Mouse (Mus musculus): ENCODE measurements around the gene Tmem79. TPM values are rescaled to one million over a fixed set of nuclear protein-coding genes. Genes with fewer than 3 reads are reported as not detected.
A peak's percentile ranks its signal among the peaks of the same experiment; 100 is the strongest.
"Not testable (repeated sequence)": the region's sequence is repeated elsewhere in the genome, so short reads cannot be mapped to it uniquely, and the experiment has no call there.

Tmem79 gene
- polyA plus RNA-seq, 1 experiment from 2014 or later = 1.6 TPM

GRCm38 (mm10) chr3:88366830-88367428 is 31.0 kb upstream of the Tmem79 start:
- WGBS = 7% methylated on average over 22 of the region's 22 CpGs
- not testable (repeated sequence) for H3K9ac ChIP-seq, H3K4me1 ChIP-seq, H3K27ac ChIP-seq, H3K36me3 ChIP-seq
- peak overlapping the region; percentile 23 for H3K4me3 ChIP-seq
- peaks cover 17% of the 10 kb centered on the region for H3K9me3 ChIP-seq
- peak overlapping the region; percentile 47 for H3K4me2 ChIP-seq (replicated peaks)
- ATAC-seq (ENCODE audit: low FRiP score, low read depth) = peak; percentile 86
- H3K27me3 ChIP-seq (replicated peaks) = peaks cover 24% of the 10 kb centered on the region

GRCm38 (mm10) chr3:88365705-88366361 is 29.9 kb upstream of the Tmem79 start:
- no peak for ATAC-seq (ENCODE audit: low FRiP score, low read depth)
- Histone ChIP-seq H3K27ac (no peak overlapping the region), H3K27me3 (replicated peaks) (peaks cover 24% of the 10 kb centered on the region), H3K4me2 (replicated peaks) (peak overlapping the region; percentile 33), H3K36me3 (peaks cover 16% of the 10 kb centered on the region), H3K9me3 (peaks cover 11% of the 10 kb centered on the region; the same call in 1 of the 2 replicates), H3K9ac (no peak overlapping the region), H3K4me1 (peaks cover 3% of the 10 kb centered on the region; the same call in 1 of the 2 replicates), H3K4me3 (no peak overlapping the region)
- WGBS = 34% methylated on average over 34 of the region's 34 CpGs

- WGBS = 1% methylated on average over 16 of the region's 16 CpGs
- peaks cover 31% of the 10 kb centered on the region for H3K36me3 ChIP-seq
- peaks cover 24% of the 10 kb centered on the region for H3K27me3 ChIP-seq (replicated peaks)
- H3K4me1 ChIP-seq = peaks cover 7% of the 10 kb centered on the region; the same call in 1 of the 2 replicates
- peak within 1 kb of the TSS; percentile 27; the same call in 1 of the 2 replicates for H3K4me2 ChIP-seq (replicated peaks)
- H3K9ac ChIP-seq = no peak within 1 kb of the TSS
- no peak within 1 kb of the TSS for H3K27ac ChIP-seq
- no peak within 1 kb of the TSS for H3K4me3 ChIP-seq
- ATAC-seq (ENCODE audit: low FRiP score, low read depth) = no peak
- no peaks in the 10 kb centered on the region for H3K9me3 ChIP-seq
Observed at GRCm38 (mm10) chr3:88364337-88364736, 28.4 kb upstream of the Tmem79 start, which contains the start of gene Paqr6. Paqr6 (plus strand) TSS chr3:88364584.

- Histone ChIP-seq H3K4me1 (peaks cover 7% of the 10 kb centered on the region; the same call in 1 of the 2 replicates), H3K27me3 (replicated peaks) (peaks cover 24% of the 10 kb centered on the region), H3K27ac (no peak overlapping the region), H3K4me3 (no peak overlapping the region), H3K9ac (no peak overlapping the region), H3K4me2 (replicated peaks) (no peak overlapping the region), H3K9me3 (no peaks in the 10 kb centered on the region), H3K36me3 (peaks cover 37% of the 10 kb centered on the region)
- no peak for ATAC-seq (ENCODE audit: low FRiP score, low read depth)
- 68% methylated on average over 4 of the region's 4 CpGs for WGBS
Observed at GRCm38 (mm10) chr3:88363700-88364099, 27.8 kb upstream of the Tmem79 start.

- 91% methylated on average over 2 of the region's 2 CpGs for WGBS
- peaks cover 55% of the 10 kb centered on the region for H3K36me3 ChIP-seq
Observed at GRCm38 (mm10) chr3:88361612-88362313, 25.8 kb upstream of the Tmem79 start.

GRCm38 (mm10) chr3:88361096-88361495 is 25.1 kb upstream of the Tmem79 start:
- Histone ChIP-seq H3K9me3 (no peaks in the 10 kb centered on the region), H3K9ac (no peak overlapping the region), H3K27me3 (replicated peaks) (peaks cover 23% of the 10 kb centered on the region), H3K27ac (no peak overlapping the region), H3K4me1 (peaks cover 7% of the 10 kb centered on the region; the same call in 1 of the 2 replicates), H3K4me2 (replicated peaks) (no peak overlapping the region), H3K4me3 (no peak overlapping the region), H3K36me3 (peaks cover 62% of the 10 kb centered on the region)
- 82% methylated on average over 6 of the region's 6 CpGs for WGBS
- no peak for ATAC-seq (ENCODE audit: low FRiP score, low read depth)

More at GRCm38 (mm10) chr3:88361612-88362313, 25.8 kb upstream of the Tmem79 start:
- no peak overlapping the region for H3K9ac ChIP-seq
- no peak for ATAC-seq (ENCODE audit: low FRiP score, low read depth)
- H3K27ac ChIP-seq = no peak overlapping the region
- peaks cover 24% of the 10 kb centered on the region for H3K27me3 ChIP-seq (replicated peaks)
- H3K4me2 ChIP-seq (replicated peaks) = no peak overlapping the region
- peaks cover 7% of the 10 kb centered on the region; the same call in 1 of the 2 replicates for H3K4me1 ChIP-seq
- no peak overlapping the region for H3K4me3 ChIP-seq
- H3K9me3 ChIP-seq = no peaks in the 10 kb centered on the region

GRCm38 (mm10) chr3:88359989-88360388 is 24.0 kb upstream of the Tmem79 start:
- Histone ChIP-seq H3K27me3 (replicated peaks) (peaks cover 13% of the 10 kb centered on the region), H3K4me3 (no peak overlapping the region), H3K36me3 (peaks cover 73% of the 10 kb centered on the region), H3K4me2 (replicated peaks) (no peak overlapping the region), H3K4me1 (0 out of 2 replicates have a peak, but pooled peaks cover 4% of the 10 kb centered on the region), H3K27ac (no peak overlapping the region), H3K9me3 (no peaks in the 10 kb centered on the region), H3K9ac (no peak overlapping the region)
- ATAC-seq (ENCODE audit: low FRiP score, low read depth) = no peak; the same call in 1 of the 2 replicates
- 77% methylated on average over 3 of the region's 3 CpGs for WGBS

- peaks cover 77% of the 10 kb centered on the region for H3K36me3 ChIP-seq
- ATAC-seq (ENCODE audit: low FRiP score, low read depth) = no peak
Observed at GRCm38 (mm10) chr3:88359584-88359983, 23.6 kb upstream of the Tmem79 start.

GRCm38 (mm10) chr3:88354396-88355165 is 18.6 kb upstream of the Tmem79 start:
- ATAC-seq (ENCODE audit: low FRiP score, low read depth) = no peak
- Histone ChIP-seq H3K4me3 (no peak overlapping the region), H3K4me1 (no peaks in the 10 kb centered on the region), H3K9me3 (no peaks in the 10 kb centered on the region), H3K36me3 (peaks cover 98% of the 10 kb centered on the region), H3K27ac (no peak overlapping the region), H3K27me3 (replicated peaks) (no peaks in the 10 kb centered on the region), H3K9ac (0 out of 2 replicates have a peak overlapping the region, but pooled peaks have one; percentile 13), H3K4me2 (replicated peaks) (no peak overlapping the region)
- WGBS = 94% methylated on average over 8 of the region's 8 CpGs

More at GRCm38 (mm10) chr3:88359584-88359983, 23.6 kb upstream of the Tmem79 start:
- Histone ChIP-seq H3K27me3 (replicated peaks) (peaks cover 9% of the 10 kb centered on the region), H3K27ac (no peak overlapping the region), H3K9ac (no peak overlapping the region), H3K9me3 (no peaks in the 10 kb centered on the region), H3K4me1 (0 out of 2 replicates have a peak, but pooled peaks cover 4% of the 10 kb centered on the region), H3K4me3 (no peak overlapping the region), H3K4me2 (replicated peaks) (no peak overlapping the region)
- 66% methylated on average over 5 of the region's 5 CpGs for WGBS

GRCm38 (mm10) chr3:88352907-88353306 is 17.0 kb upstream of the Tmem79 start:
- Histone ChIP-seq H3K27me3 (replicated peaks) (no peaks in the 10 kb centered on the region), H3K9me3 (no peaks in the 10 kb centered on the region), H3K4me2 (replicated peaks) (no peak overlapping the region), H3K4me3 (no peak overlapping the region), H3K4me1 (no peaks in the 10 kb centered on the region), H3K9ac (no peak overlapping the region), H3K27ac (no peak overlapping the region), H3K36me3 (peaks cover 96% of the 10 kb centered on the region)
- WGBS = 94% methylated on average over 9 of the region's 9 CpGs
- ATAC-seq (ENCODE audit: low FRiP score, low read depth) = no peak

GRCm38 (mm10) chr3:88350732-88351131 is 14.8 kb upstream of the Tmem79 start:
- Histone ChIP-seq H3K4me1 (no peaks in the 10 kb centered on the region), H3K9me3 (no peaks in the 10 kb centered on the region), H3K4me3 (no peak overlapping the region), H3K36me3 (peaks cover 96% of the 10 kb centered on the region), H3K9ac (no peak overlapping the region), H3K27me3 (replicated peaks) (no peaks in the 10 kb centered on the region), H3K27ac (no peak overlapping the region), H3K4me2 (replicated peaks) (no peak overlapping the region)
- WGBS = 93% methylated on average over 13 of the region's 13 CpGs
- ATAC-seq (ENCODE audit: low FRiP score, low read depth) = no peak

All from neural tube, embryonic 12.5 days (tissue).